Mouse (Mus musculus) cortical plate, adult 2 months (tissue): Measurements from ENCODE around the gene Foxp4.

Experiments used
- CTCF ChIP-seq: fragments of 200-500 bp; IDR thresholded peaks from 2 replicates; pipeline ENCODE4 v1.5.1; 2011; ENCODE audit warnings: mild to moderate bottlenecking, control low read depth, low read length; ENCODE audit not compliant: insufficient read depth; ENCODE audit errors: extremely low read depth
- POLR2A ChIP-seq: fragments of 200-500 bp; IDR thresholded peaks from 2 replicates; pipeline ENCODE4 v1.6.1; 2011; ENCODE audit warnings: mild to moderate bottlenecking, low read length, control low read depth; ENCODE audit not compliant: insufficient read depth; ENCODE audit errors: extremely low read depth

GRCm38 (mm10) chr17:47942008-47942407 lies 17.6 kb upstream of the Foxp4 start:
- TF ChIP-seq CTCF (no peak), POLR2A (no peak)
